Mouse (Mus musculus): ENCODE measurements around the gene Slc25a36. TPM values are rescaled to one million over a fixed set of nuclear protein-coding genes. Genes with fewer than 3 reads are reported as not detected.

Gene Slc25a36
- polyA plus RNA-seq, 1 experiment from 2014 or later, result 70.9 TPM

DNA sequence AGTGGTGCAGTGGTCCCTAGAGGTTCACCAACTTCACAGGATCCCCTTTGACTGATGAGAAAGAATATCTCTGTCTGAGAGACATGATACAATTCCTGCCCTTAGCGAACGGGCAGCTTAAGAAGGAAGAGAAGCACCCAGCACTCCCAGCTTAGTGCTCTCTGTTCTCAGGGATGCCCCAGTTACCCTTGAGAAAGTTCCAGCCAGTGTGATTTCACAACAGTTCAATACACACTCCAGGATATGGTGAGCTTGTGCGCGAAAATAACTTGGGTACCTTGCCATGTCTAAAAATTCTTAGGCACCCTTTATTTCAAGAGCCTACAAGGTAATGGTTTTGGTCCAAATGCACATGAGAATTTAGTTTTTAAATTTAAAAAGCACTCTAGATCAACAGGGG is 24.9 kb upstream of the Slc25a36 start:
- no peak overlapping the region for H3K4me3 ChIP-seq
- H3K27me3 ChIP-seq (replicated peaks; ENCODE audit: low read depth, poor library complexity, severe bottlenecking), result no peaks in the 10 kb centered on the region
- WGBS, result 90% methylated on average over 4 of the region's 4 CpGs
- no peaks in the 10 kb centered on the region for H3K9me3 ChIP-seq
- no peaks in the 10 kb centered on the region for H3K4me1 ChIP-seq
- no peak overlapping the region for H3K27ac ChIP-seq (replicated peaks)
- no peak for DNase-seq (ENCODE audit: low spot score)
- no peaks in the 10 kb centered on the region for H3K36me3 ChIP-seq (replicated peaks)

DNA sequence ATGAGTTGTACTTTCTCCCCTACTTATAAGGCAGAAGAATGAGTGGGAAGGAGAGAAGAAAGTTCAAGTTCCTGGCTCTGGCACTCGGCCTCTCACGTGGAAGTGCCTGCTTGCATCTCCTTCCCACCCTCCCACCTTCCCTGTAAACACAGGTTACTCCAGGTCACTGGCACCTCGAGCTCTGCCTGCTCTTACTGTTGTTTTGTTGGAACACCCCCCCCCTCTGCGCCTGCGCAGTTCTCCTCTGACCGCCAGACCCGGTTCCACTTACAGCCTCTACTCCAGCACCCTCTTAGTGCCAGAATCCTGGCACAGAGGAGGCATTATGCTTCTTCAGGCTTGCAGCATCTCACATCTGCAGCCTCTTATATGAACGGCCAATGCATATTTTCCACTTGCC is 22.2 kb upstream of the Slc25a36 start:
- Histone ChIP-seq H3K9me3 (no peaks in the 10 kb centered on the region), H3K27me3 (replicated peaks; ENCODE audit: low read depth, poor library complexity, severe bottlenecking) (no peaks in the 10 kb centered on the region), H3K4me1 (no peaks in the 10 kb centered on the region), H3K4me3 (no peak overlapping the region), H3K36me3 (replicated peaks) (no peaks in the 10 kb centered on the region), H3K27ac (replicated peaks) (no peak overlapping the region)
- peak; percentile 27 for DNase-seq (ENCODE audit: low spot score)
- 59% methylated on average over 8 of the region's 8 CpGs for WGBS

DNA sequence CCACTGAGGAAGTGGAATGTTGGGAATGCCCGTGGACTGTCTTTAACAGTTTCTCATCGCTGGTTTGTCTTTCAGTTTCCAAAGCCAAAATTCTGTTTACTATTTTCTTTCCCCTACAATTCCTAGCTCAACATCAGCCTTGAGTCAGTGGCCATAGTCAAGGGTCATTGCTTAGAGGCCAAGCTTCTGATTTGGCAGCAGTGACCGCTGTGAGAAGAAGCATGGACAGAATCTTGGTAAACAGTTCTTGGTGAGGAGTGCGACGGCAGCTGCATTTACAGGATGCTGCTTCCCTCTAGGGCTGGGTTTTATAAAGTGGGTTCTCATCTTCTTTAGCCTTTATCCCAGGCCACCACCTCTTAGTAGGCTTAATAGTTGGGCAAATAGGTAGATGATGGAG is 19.0 kb upstream of the Slc25a36 start:
- no peaks in the 10 kb centered on the region for H3K36me3 ChIP-seq (replicated peaks)
- no peak for DNase-seq (ENCODE audit: low spot score)
- WGBS, result 87% methylated on average over 5 of the region's 5 CpGs
- H3K4me3 ChIP-seq, result no peak overlapping the region
- H3K9me3 ChIP-seq, result 0 out of 2 replicates have a peak, but pooled peaks cover 4% of the 10 kb centered on the region
- no peaks in the 10 kb centered on the region for H3K27me3 ChIP-seq (replicated peaks; ENCODE audit: low read depth, poor library complexity, severe bottlenecking)
- H3K4me1 ChIP-seq, result no peaks in the 10 kb centered on the region
- no peak overlapping the region for H3K27ac ChIP-seq (replicated peaks)

DNA sequence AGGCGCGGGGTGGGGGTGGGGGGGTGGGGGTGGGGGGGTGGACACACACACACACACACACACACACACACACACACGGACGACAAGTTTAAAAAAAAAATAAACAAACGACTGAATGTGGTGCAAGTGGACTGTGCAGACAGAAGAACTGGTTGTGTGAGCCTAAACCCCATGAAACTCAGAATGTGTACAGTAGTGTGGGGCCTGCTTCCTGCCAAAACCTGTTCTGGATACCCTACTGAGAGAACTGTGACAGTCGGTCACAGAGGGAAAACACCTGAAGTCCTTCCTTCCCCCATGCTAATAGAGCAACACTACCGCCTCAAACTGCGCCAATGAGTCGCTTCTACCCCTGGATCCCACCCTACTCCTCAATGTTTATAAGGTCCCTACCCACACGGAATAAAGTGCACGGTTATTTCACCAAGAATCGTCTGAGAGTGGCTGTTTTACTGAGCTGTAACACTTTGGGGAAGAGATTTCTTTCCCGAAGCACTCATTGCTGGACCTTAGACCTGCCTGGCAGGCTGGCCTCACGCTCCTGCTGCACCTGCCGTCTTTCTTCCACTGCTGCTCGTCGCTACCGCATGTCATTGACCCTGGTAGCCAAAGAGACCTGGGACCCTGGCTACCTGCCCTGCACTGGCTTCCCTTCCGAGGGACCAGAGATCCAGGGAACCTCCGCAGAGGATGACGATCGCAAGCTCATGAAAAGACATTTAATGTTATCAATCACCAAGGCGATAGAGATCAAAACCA is 13.2 kb upstream of the Slc25a36 start:
- Histone ChIP-seq H3K4me1 (no peaks in the 10 kb centered on the region), H3K27me3 (replicated peaks; ENCODE audit: low read depth, poor library complexity, severe bottlenecking) (no peaks in the 10 kb centered on the region), H3K9me3 (0 out of 2 replicates have a peak, but pooled peaks cover 4% of the 10 kb centered on the region), H3K27ac (replicated peaks) (no peak overlapping the region), H3K4me3 (no peak overlapping the region), H3K36me3 (replicated peaks) (no peaks in the 10 kb centered on the region)
- no peak for DNase-seq (ENCODE audit: low spot score)
- WGBS, result 65% methylated on average over 23 of the region's 23 CpGs

DNA sequence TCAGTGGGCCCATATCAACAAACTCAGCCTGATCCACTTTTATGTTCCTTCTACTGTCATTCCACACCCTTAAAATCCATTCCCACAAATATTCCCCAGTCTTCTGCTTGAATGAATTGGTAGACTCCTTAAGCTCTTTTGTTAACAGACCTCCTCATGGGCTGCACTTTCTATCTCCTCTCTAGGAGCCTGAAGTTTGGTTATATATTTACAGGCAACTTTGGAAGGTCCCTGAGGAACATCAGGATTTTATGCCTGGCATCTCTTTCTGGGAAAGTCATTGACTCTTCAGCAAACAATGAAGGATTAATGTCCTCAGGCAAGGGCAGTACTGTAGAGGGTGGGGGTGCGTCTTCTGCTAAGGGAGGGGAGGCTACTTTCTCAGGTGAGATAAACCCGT is 10.5 kb upstream of the Slc25a36 start:
- H3K9me3 ChIP-seq, result no peaks in the 10 kb centered on the region
- H3K27ac ChIP-seq (replicated peaks), result no peak overlapping the region
- no peaks in the 10 kb centered on the region for H3K36me3 ChIP-seq (replicated peaks)
- no peaks in the 10 kb centered on the region for H3K27me3 ChIP-seq (replicated peaks; ENCODE audit: low read depth, poor library complexity, severe bottlenecking)
- DNase-seq (ENCODE audit: low spot score), result no peak
- no peaks in the 10 kb centered on the region for H3K4me1 ChIP-seq
- H3K4me3 ChIP-seq, result no peak overlapping the region
- WGBS, result 86% methylated on average over 2 of the region's 2 CpGs

DNA sequence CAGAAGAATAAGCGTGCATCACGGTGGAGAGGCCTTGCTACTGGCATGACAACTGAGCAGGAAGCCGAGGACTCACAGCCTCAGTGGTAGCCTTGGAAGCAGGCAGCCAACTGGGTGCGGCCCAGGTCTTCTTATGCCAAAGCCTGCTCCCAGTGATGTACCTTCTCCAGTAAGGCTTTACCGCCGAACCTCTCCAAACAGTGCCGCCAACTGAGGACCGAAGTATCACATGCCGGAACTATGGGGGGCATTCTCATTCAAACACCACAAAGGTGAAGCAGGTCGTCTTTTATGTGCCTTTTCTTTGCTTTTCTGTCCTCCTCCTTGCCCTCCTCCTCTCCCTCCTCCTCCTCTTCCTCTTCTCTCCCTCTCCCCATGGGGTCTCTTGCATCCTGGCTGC is 3.3 kb upstream of the Slc25a36 start:
- Histone ChIP-seq H3K27ac (replicated peaks) (no peak overlapping the region), H3K9me3 (no peaks in the 10 kb centered on the region), H3K27me3 (replicated peaks; ENCODE audit: low read depth, poor library complexity, severe bottlenecking) (no peaks in the 10 kb centered on the region), H3K4me3 (no peak overlapping the region), H3K36me3 (replicated peaks) (no peaks in the 10 kb centered on the region), H3K4me1 (peaks cover 16% of the 10 kb centered on the region)
- no peak for DNase-seq (ENCODE audit: low spot score)
- WGBS, result 89% methylated on average over 10 of the region's 10 CpGs

DNA sequence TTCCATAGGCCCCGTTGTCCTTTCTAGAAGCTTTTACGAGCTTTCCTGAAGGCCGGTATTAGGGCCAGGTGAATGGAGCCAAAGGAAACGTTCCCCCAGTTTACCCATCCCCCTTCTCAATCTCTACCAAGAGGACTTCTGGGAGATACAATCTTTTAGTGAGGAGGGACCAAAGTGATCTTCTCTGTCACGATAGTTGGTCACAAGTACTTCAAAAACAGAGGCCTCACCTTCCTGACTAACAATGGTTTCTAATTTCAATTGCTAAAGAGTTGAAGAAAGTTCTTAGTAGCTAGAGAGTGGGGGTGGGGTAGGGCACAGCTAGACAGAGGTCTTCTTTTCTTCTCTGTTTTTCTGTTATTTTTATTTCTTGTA is 2.6 kb upstream of the Slc25a36 start:
- DNase-seq (ENCODE audit: low spot score), result no peak
- H3K27ac ChIP-seq (replicated peaks), result no peak overlapping the region; the same call in 1 of the 2 replicates

DNA sequence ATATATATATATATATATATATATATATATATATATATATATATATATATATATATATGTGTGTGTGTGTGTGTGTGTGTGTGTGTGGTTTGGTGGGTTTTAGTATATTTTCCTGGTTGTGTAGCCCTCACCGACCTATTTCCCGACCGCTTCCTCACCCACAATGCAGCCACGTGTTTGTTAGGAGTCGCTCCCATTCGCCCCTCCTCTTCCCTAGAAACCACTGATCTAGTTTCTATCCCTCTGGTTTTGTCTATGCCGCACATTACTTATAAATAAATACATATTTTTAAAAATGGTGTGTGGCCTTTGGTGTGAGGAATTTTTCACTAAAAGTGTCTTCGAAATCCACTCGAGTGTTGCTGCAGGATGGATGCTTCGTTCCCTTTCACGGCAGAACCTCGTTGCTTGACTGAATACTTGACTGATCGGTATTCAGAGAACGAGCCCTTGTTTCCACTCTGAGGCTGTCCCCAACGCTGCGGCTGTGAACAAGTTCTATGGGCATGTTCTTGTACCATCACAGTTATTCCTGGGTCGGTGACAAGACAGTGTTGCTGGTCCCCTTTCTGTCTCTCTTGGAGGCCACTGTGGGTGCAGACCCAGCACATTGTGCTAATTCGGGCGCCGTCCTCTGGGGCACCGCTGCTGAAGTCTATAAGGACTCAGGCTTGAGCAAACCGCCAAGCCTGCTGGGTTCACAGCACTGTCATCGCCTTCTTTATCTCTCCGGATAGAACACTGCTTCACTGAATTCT is 2.0 kb upstream of the Slc25a36 start:
- H3K4me1 ChIP-seq, result peaks cover 23% of the 10 kb centered on the region
- WGBS, result 64% methylated on average over 24 of the region's 24 CpGs

More for the DNA sequence above, 2.6 kb upstream of the Slc25a36 start:
- Histone ChIP-seq H3K27me3 (replicated peaks; ENCODE audit: low read depth, poor library complexity, severe bottlenecking) (no peaks in the 10 kb centered on the region), H3K4me1 (peaks cover 23% of the 10 kb centered on the region), H3K9me3 (no peaks in the 10 kb centered on the region), H3K4me3 (no peak overlapping the region), H3K36me3 (replicated peaks) (no peaks in the 10 kb centered on the region)
- WGBS, result 35% methylated on average over 5 of the region's 5 CpGs

DNA sequence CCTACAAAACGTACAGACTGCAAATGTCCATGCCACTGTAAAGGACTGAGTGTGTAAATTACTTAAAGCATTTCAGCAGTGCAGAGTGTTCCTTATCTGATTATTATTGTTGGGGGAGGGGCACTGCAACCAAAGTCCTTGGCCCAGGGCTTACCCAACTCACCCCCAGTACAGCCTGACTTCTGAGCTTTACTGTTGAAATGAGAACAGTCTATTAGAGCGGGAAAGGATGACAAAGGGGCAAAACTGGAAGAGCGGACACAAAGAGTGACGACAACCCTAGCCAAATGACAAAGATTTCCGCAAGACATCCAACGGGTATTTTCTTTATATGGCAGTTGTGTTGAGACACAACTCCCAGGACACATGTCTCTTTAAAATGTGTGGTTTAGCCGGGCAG is 1.3 kb upstream of the Slc25a36 start:
- no peaks in the 10 kb centered on the region for H3K27me3 ChIP-seq (replicated peaks; ENCODE audit: low read depth, poor library complexity, severe bottlenecking)
- no peak overlapping the region for H3K27ac ChIP-seq (replicated peaks)
- H3K36me3 ChIP-seq (replicated peaks), result peaks cover 5% of the 10 kb centered on the region
- H3K4me1 ChIP-seq, result peaks cover 23% of the 10 kb centered on the region
- 80% methylated on average over 7 of the region's 7 CpGs for WGBS
- H3K4me3 ChIP-seq, result no peak overlapping the region
- no peak for DNase-seq (ENCODE audit: low spot score)
- no peaks in the 10 kb centered on the region for H3K9me3 ChIP-seq

More for the DNA sequence above, 2.0 kb upstream of the Slc25a36 start:
- DNase-seq (ENCODE audit: low spot score), result no peak
- Histone ChIP-seq H3K27ac (replicated peaks) (no peak overlapping the region; the same call in 1 of the 2 replicates), H3K27me3 (replicated peaks; ENCODE audit: low read depth, poor library complexity, severe bottlenecking) (no peaks in the 10 kb centered on the region), H3K4me3 (no peak overlapping the region), H3K36me3 (replicated peaks) (no peaks in the 10 kb centered on the region), H3K9me3 (no peaks in the 10 kb centered on the region)

DNA sequence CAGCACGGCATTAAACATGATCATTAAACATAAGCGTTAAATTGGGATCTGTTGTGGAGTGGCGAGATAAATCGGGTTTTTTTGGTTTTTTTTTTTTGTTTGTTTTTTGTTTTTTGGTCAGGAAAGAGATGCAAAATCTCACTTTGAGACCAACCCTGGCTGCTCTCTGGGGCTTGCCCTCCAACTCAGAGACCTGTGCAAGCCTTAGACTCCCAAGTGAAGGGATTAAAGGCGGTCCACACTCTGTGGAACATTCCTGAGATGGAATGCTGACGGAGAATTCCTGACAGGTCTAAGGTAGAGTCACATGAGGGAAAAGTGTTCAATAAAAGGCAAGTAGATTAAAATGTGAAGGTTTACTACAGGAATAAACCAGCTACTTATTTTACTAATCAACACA is 549 bp upstream of the Slc25a36 start:
- Histone ChIP-seq H3K9me3 (no peaks in the 10 kb centered on the region), H3K27ac (replicated peaks) (peak overlapping the region; percentile 95), H3K27me3 (replicated peaks; ENCODE audit: low read depth, poor library complexity, severe bottlenecking) (no peaks in the 10 kb centered on the region), H3K4me3 (peak overlapping the region; percentile 92), H3K36me3 (replicated peaks) (peaks cover 12% of the 10 kb centered on the region), H3K4me1 (peaks cover 23% of the 10 kb centered on the region)
- WGBS, result 8% methylated on average over 6 of the region's 6 CpGs
- no peak for DNase-seq (ENCODE audit: low spot score)

DNA sequence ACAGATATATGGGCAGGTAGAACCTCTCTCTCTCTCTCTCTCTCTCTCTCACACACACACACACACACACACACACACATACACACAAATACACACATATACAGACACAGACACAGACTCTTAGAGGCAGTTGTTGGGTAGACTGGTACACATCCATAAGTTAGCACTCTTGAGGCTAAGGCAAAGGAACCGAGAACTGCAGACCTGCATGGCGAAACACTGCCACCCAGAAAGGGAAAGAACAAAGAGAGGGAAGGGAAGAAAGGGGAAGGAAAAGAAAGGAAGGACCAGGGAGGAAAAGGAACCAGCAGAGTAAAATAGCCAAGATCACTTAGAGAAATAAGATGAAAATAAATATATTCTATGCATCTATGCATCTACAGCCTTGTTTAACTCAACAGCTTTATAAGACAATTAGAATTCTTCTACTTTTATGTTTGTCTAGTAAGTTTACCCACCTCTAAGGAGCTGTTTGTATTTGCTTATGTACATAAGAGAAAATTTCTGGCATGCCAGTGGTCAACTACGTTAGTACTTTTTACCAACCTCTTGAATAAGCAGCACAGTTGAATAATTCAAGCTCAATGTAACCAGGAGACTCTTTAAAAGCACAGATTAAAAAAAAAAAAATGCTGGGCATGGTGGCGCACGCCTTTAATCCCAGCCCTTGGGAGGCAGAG is 4.3 kb downstream of the Slc25a36 start:
- no peaks in the 10 kb centered on the region for H3K9me3 ChIP-seq
- H3K4me3 ChIP-seq, result no peak overlapping the region
- no peaks in the 10 kb centered on the region for H3K27me3 ChIP-seq (replicated peaks; ENCODE audit: low read depth, poor library complexity, severe bottlenecking)
- DNase-seq (ENCODE audit: low spot score), result no peak
- peaks cover 16% of the 10 kb centered on the region for H3K4me1 ChIP-seq
- no peak overlapping the region for H3K27ac ChIP-seq (replicated peaks)
- 92% methylated on average over 5 of the region's 5 CpGs for WGBS
- H3K36me3 ChIP-seq (replicated peaks), result peaks cover 16% of the 10 kb centered on the region

DNA sequence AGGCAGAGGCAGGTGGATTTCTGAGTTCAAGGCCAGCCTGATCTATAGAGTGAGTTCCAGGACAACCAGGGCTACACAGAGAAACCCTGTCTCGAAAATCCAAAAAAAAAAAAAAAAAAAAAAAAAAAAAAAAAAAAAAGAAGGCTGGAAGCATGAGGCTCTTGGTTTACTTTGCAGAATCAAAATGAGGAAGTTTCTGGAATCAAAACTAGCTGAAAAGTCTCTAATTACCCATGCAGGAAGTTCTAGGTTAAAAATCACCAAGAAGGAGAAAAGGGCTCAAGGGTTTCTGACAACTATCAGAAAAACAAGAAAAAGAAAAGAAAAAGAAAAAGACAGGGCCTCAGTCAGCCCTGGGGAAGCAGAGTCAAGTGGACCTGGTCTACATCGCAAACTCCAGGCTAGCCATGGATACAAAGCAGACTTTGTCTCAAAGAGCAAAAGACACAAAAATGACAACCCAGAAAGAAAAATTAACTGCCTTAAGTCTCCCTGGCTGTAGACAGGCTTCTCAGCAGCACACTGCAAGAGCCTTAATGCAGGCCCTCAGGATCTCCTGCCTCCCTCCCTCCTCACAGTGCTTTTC is 5.5 kb downstream of the Slc25a36 start:
- 87% methylated on average over 2 of the region's 2 CpGs for whole genome bisulfite sequencing
- Histone ChIP-seq H3K4me3 (no peak overlapping the region), H3K36me3 (replicated peaks) (peaks cover 16% of the 10 kb centered on the region), H3K27ac (replicated peaks) (no peak overlapping the region), H3K4me1 (peaks cover 14% of the 10 kb centered on the region), H3K9me3 (no peaks in the 10 kb centered on the region), H3K27me3 (replicated peaks; ENCODE audit: low read depth, poor library complexity, severe bottlenecking) (no peaks in the 10 kb centered on the region)
- no peak for DNase-seq (ENCODE audit: low spot score)
